Mouse (Mus musculus) colon, adult 2 months (tissue): Measurements from ENCODE around the gene Dcun1d4. TPM values are rescaled to one million over a fixed set of nuclear protein-coding genes. Genes with fewer than 3 reads are reported as not detected.

Source experiments
- polyA plus RNA-seq: library from polyadenylated mRNA; depleted of rRNA; stranded (reverse); fragments of >200 nt; gene quantifications from 2 replicates; pipeline ENCODE4 v1.2.3, GENCODE M21; 2012; rRNA removed

Gene Dcun1d4
- polyA plus RNA-seq, result 2.3 and 2.7 TPM in 2 replicates

DNA sequence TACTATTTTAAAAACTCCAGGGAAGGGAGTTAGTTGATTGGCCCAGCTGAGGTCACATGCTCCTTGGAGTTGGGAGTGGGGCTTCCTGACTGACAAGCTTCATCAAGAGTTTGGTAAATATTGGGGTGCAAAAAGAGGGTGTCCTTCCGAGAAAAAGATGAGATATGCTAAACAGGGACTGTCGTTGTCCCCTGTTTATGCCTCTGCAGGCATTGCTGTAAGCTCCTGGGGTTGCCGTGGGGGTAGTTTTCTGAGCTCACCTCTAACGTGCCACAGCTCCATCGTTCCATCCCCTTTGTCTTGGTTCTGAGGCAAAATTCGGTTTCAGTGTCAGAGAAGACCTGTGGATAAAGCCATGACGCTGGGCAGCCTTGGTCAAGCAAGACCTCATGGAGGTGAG, at the start of gene Dcun1d4:
Gene Dcun1d4 (plus strand): TSS at position 301 of the 400 bp plus-strand sequence.

Other genes starting within 250 kb of the Dcun1d4 start
- gene Fryl, start 224.4 kb upstream of the Dcun1d4 start, polyA plus RNA-seq, result 158 and 166 TPM in 2 replicates
- gene Ociad1, start 188.2 kb upstream of the Dcun1d4 start, polyA plus RNA-seq, result 40.6 and 47.0 TPM in 2 replicates
- 12.2 and 13.3 TPM in 2 replicates for gene Ociad2, start 140.0 kb upstream of the Dcun1d4 start, polyA plus RNA-seq
- 8.3 and 9.5 TPM in 2 replicates for gene Cwh43, start 74.9 kb upstream of the Dcun1d4 start, polyA plus RNA-seq
- 14.6 and 16.3 TPM in 2 replicates for gene Lrrc66, start 151.5 kb downstream of the Dcun1d4 start, polyA plus RNA-seq
- 2.8 and 3.0 TPM in 2 replicates for gene Sgcb, start 166.8 kb downstream of the Dcun1d4 start, polyA plus RNA-seq
- gene Spata18, start 170.4 kb downstream of the Dcun1d4 start, polyA plus RNA-seq, result not detected in 2 replicates